Comparison of ENCODE assay signal across 9 mouse cellular contexts in genomic region chr2:75542781-75543180, GRCm38 (mm10).
DNase-seq lines count a peak whose midpoint lies in the region; TF ChIP-seq lines count a peak whose summit lies in the region.
"Had no signal": no experiment of that assay in that cellular context is flagged by ENCODE, and none has a peak within 500 bp of the region (broad histone marks: within the 10 kb centered on the region; RNA-seq: fewer than 3 reads in every experiment).

No protein-coding gene starts in this region.

- DNase-seq in heart, adult 18-20 months: peak; percentile 24 to 58
- DNase-seq in heart, embryonic 10.5 days (ENCODE audit: low spot score): no peak
- DNase-seq in left cerebral cortex, postnatal 4 days: peak; percentile 28
- DNase-seq in left cerebral cortex, adult 2 months (ENCODE audit: extremely low spot score in 1 of 2, low spot score in 2 of 2): no peak
- peak; percentile 3 to 15 for DNase-seq in heart, postnatal 14 days
- DNase-seq in lung, postnatal 14 days: peak; percentile 34
- DNase-seq in gastrocnemius, postnatal 4 days (ENCODE audit: low spot score in 2 of 2): no peak
- DNase-seq: liver; thymus, postnatal 14 days had no signal

- intact Hi-C loops in left cerebral cortex, postnatal 4 days (cut with DNase I): no loop called here
- intact Hi-C loops in left cerebral cortex, adult 2 months (cut with DNase I): no loop called here
- intact Hi-C loops in heart, postnatal 14 days (cut with DNase I): no loop called here

- TF ChIP-seq CTCF in left cerebral cortex, adult 2 months (IDR thresholded peaks at IDR 0.05): no peak

- WGBS in heart, embryonic 10.5 days: 66% methylated on average over 5 of the region's 5 CpGs

- H3K4me1 ChIP-seq in heart, embryonic 10.5 days: peaks cover 2% of the 10 kb centered on the region; the same call in 1 of the 2 replicates

- no peak overlapping the region for H3K4me3 ChIP-seq in heart, embryonic 10.5 days
- no peak overlapping the region for H3K4me3 ChIP-seq in left cerebral cortex, adult 2 months

- no peak overlapping the region for H3K27ac ChIP-seq in heart, embryonic 10.5 days
- no peak overlapping the region for H3K27ac ChIP-seq in left cerebral cortex, adult 2 months

- H3K36me3 ChIP-seq in heart, embryonic 10.5 days: no peaks in the 10 kb centered on the region

- no peaks in the 10 kb centered on the region for H3K9me3 ChIP-seq in heart, embryonic 10.5 days

- H3K27me3 ChIP-seq in heart, embryonic 10.5 days (ENCODE audit: insufficient read depth, poor library complexity, severe bottlenecking): no peaks in the 10 kb centered on the region

Comparison
In these comparisons a context has a peak if more than half of its experiments do, and no peak if none do; other contexts are left out.
1. DNase-seq: peak in heart, adult 18-20 months (2 of 2), left cerebral cortex, postnatal 4 days (single experiment), heart, postnatal 14 days (2 of 2) and lung, postnatal 14 days (single experiment); none in heart, embryonic 10.5 days (single experiment), left cerebral cortex, adult 2 months (0 of 2) and gastrocnemius, postnatal 4 days (0 of 2).